Mouse (Mus musculus): ENCODE results near the gene Cnot1. TPM values are rescaled to one million over a fixed set of nuclear protein-coding genes. Genes with fewer than 3 reads are reported as not detected.
A peak's percentile ranks its signal among the peaks of the same experiment; 100 is the strongest.

The Cnot1 gene
- polyA plus RNA-seq, 1 experiment from 2014 or later = 91.4 TPM

- no peak within 1 kb of the TSS for H3K27ac ChIP-seq
- 30% methylated on average over 9 of the region's 9 CpGs for WGBS
- peak within 1 kb of the TSS; percentile 60 for H3K4me3 ChIP-seq
These were observed 130.6 kb downstream of the Cnot1 start, which contains the start of gene Ndrg4 for GRCm38 (mm10) chr8:95676631-95677030. Gene Ndrg4, plus strand, starts transcription at chr8:95676980.

DNA sequence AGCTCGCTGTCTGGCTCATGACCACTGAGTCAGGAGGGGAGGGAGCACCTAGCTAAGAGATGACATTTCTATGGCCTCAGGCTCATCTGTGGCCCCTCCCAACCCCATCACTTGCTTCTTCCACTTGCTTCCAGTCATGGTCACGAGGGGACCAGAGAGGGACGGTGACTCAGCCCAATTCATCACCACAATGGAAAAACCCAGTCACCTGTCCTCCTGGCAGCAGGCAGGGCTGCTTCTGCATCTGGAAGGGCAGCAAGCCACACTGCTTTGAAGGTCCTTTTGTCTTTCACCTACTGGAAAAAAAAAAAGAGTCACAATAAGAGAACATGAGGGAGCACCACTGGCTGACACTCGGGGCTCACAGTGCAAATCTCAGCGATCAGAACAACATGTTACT lies 134.5 kb downstream of the Cnot1 start:
- Histone ChIP-seq H3K9ac (no peak overlapping the region), H3K27me3 (peaks cover 47% of the 10 kb centered on the region), H3K4me2 (replicated peaks) (no peak overlapping the region), H3K27ac (no peak overlapping the region), H3K36me3 (no peaks in the 10 kb centered on the region), H3K4me1 (no peaks in the 10 kb centered on the region), H3K4me3 (no peak overlapping the region), H3K9me3 (no peaks in the 10 kb centered on the region)
- WGBS = 65% methylated on average over 5 of the region's 5 CpGs
- no peak for ATAC-seq (ENCODE audit: insufficient number of reproducible peaks, insufficient read depth, low FRiP score, low TSS enrichment)

More at GRCm38 (mm10) chr8:95676631-95677030, 130.6 kb downstream of the Cnot1 start, which contains the start of gene Ndrg4:
- Histone ChIP-seq H3K9ac (peak within 1 kb of the TSS; percentile 56), H3K27me3 (peaks cover 83% of the 10 kb centered on the region), H3K4me1 (0 out of 2 replicates have a peak, but pooled peaks cover 5% of the 10 kb centered on the region), H3K9me3 (no peaks in the 10 kb centered on the region), H3K4me2 (replicated peaks) (peak within 1 kb of the TSS; percentile 99), H3K36me3 (no peaks in the 10 kb centered on the region)
- no peak for ATAC-seq (ENCODE audit: insufficient number of reproducible peaks, insufficient read depth, low FRiP score, low TSS enrichment)

DNA sequence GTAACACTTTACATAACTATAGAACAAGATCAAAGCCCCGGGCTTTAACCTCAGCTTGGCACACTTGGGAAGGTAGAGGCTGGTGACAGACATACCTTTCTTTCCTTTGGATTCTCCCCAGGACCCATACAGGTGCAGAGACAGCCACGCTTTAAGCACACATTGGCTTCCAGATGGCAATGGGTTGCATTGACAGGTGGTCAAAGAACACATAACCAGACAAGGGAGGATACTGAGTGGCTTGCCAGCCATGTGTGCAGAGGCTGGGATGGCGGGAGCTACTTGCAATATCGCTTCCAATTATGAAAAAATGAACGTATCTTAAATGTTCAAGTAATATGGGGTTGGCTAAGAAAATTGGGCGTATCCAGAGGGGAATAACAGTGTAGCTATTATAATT lies 135.4 kb downstream of the Cnot1 start:
- no peaks in the 10 kb centered on the region for H3K9me3 ChIP-seq
- no peak overlapping the region for H3K27ac ChIP-seq
- H3K4me1 ChIP-seq = no peaks in the 10 kb centered on the region
- 81% methylated on average over 6 of the region's 6 CpGs for WGBS
- H3K4me3 ChIP-seq = no peak overlapping the region
- peaks cover 38% of the 10 kb centered on the region for H3K27me3 ChIP-seq
- no peaks in the 10 kb centered on the region for H3K36me3 ChIP-seq
- no peak overlapping the region for H3K9ac ChIP-seq
- ATAC-seq (ENCODE audit: insufficient number of reproducible peaks, insufficient read depth, low FRiP score, low TSS enrichment) = no peak
- H3K4me2 ChIP-seq (replicated peaks) = no peak overlapping the region

- H3K36me3 ChIP-seq = no peaks in the 10 kb centered on the region
- 80% methylated on average over 2 of the region's 2 CpGs for WGBS
- no peaks in the 10 kb centered on the region for H3K4me1 ChIP-seq
- H3K9me3 ChIP-seq = no peaks in the 10 kb centered on the region
- peaks cover 19% of the 10 kb centered on the region for H3K27me3 ChIP-seq
- H3K9ac ChIP-seq = no peak overlapping the region
- no peak for ATAC-seq (ENCODE audit: insufficient number of reproducible peaks, insufficient read depth, low FRiP score, low TSS enrichment)
- no peak overlapping the region for H3K27ac ChIP-seq
- no peak overlapping the region for H3K4me2 ChIP-seq (replicated peaks)
- H3K4me3 ChIP-seq = no peak overlapping the region
These were observed 137.3 kb downstream of the Cnot1 start for GRCm38 (mm10) chr8:95669967-95670366.

Small RNAs within 50 kb of the gene (microRNA-seq; reads per million reads assigned to microRNA genes)
- gene Mir7073 = 2.9 reads per million, percentile 12 among the genes with 10 or more reads in this experiment

Other genes with a start within 250 kb of the Cnot1 start
- not detected in 2 replicates for gene Prss54, start 231.1 kb downstream of the Cnot1 start, polyA plus RNA-seq (2016; fragmentation: Nextera tagmentation; extraction: Ambion mirVana)
- gene Gins3, start 174.0 kb downstream of the Cnot1 start, polyA plus RNA-seq (2016; fragmentation: Nextera tagmentation; extraction: Ambion mirVana) = 28.5 and 29.8 TPM in 2 replicates
- 27.3 and 34.4 TPM in 2 replicates for gene Ndrg4, start 130.5 kb downstream of the Cnot1 start, polyA plus RNA-seq (2016; fragmentation: Nextera tagmentation; extraction: Ambion mirVana)
- 19.5 and 21.4 TPM in 2 replicates for gene Setd6, start 91.6 kb downstream of the Cnot1 start, polyA plus RNA-seq (2016; fragmentation: Nextera tagmentation; extraction: Ambion mirVana)
- 368 and 387 TPM in 2 replicates for gene Sap18b, start 17.9 kb upstream of the Cnot1 start, polyA plus RNA-seq (2016; fragmentation: Nextera tagmentation; extraction: Ambion mirVana)
- gene Slc38a7, start 46.1 kb upstream of the Cnot1 start, polyA plus RNA-seq (2016; fragmentation: Nextera tagmentation; extraction: Ambion mirVana) = 15.9 and 16.7 TPM in 2 replicates
- 181 and 185 TPM in 2 replicates for gene Got2, start 81.1 kb upstream of the Cnot1 start, polyA plus RNA-seq (2016; fragmentation: Nextera tagmentation; extraction: Ambion mirVana)

Measured in embryonic facial prominence, embryonic 12.5 days (tissue).